Mouse (Mus musculus) liver, embryonic 13.5 days (tissue): ENCODE results near the gene Nos1ap. TPM values are rescaled to one million over a fixed set of nuclear protein-coding genes. Genes with fewer than 3 reads are reported as not detected.

Source experiments
- ATAC-seq: fragments of 200-750 bp; cut with Nextera tagmentation; 2 replicates; pipeline ENCODE4 v1.8.0; 2017; ENCODE audit warnings: low read depth, mild to moderate bottlenecking, moderate number of reproducible peaks, moderate library complexity
- DNase-seq: peaks from one replicate; pipeline ENCODE4 v3.0.0; 2022
- H3K27ac ChIP-seq: fragments of 300-500 bp; sonication (generic); 2 replicates; pipeline ENCODE4 v1.5.1; 2015; ENCODE audit warnings: moderate library complexity, mild to moderate bottlenecking, inconsistent platforms
- H3K27me3 ChIP-seq: fragments of 300-500 bp; sonication (generic); 2 replicates; pipeline ENCODE4 v1.6.1; 2015; ENCODE audit warnings: mild to moderate bottlenecking, inconsistent platforms
- H3K36me3 ChIP-seq: fragments of 300-500 bp; sonication (generic); 2 replicates; pipeline ENCODE4 v1.6.1; 2015; ENCODE audit warnings: mild to moderate bottlenecking, inconsistent platforms
- H3K4me1 ChIP-seq: fragments of 300-500 bp; sonication (generic); replicated peaks from 2 replicates; pipeline ENCODE4 v1.6.1; 2015; ENCODE audit warnings: inconsistent platforms
- H3K4me2 ChIP-seq: fragments of 300-500 bp; sonication (generic); 2 replicates; pipeline ENCODE4 v1.6.1; 2015; ENCODE audit warnings: inconsistent platforms, mild to moderate bottlenecking, moderate library complexity
- H3K4me3 ChIP-seq: fragments of 300-500 bp; sonication (generic); replicated peaks from 2 replicates; pipeline ENCODE4 v1.5.1; 2015; ENCODE audit warnings: mild to moderate bottlenecking, inconsistent platforms
- H3K9ac ChIP-seq: fragments of 300-500 bp; sonication (generic); 2 replicates; pipeline ENCODE4 v1.6.1; 2015; ENCODE audit warnings: mild to moderate bottlenecking, inconsistent platforms
- H3K9me3 ChIP-seq: fragments of 300-500 bp; sonication (generic); replicated peaks from 2 replicates; pipeline ENCODE4 v1.6.1; 2016; ENCODE audit warnings: inconsistent platforms
- WGBS: fragments of 180-500 bp; shearing (Covaris S2); methylation state at CpG from one replicate; pipeline ENCODE4 v1.1.7; 2015; ENCODE audit not compliant: insufficient replicate concordance; 5-methylcytosine and 5-hydroxymethylcytosine counted together
- polyA plus RNA-seq: library from polyadenylated mRNA; unstranded; fragments of >200 nt; fragmentation: Nextera tagmentation; extraction: Ambion mirVana; gene quantifications from 2 replicates; pipeline ENCODE4 v1.2.1, GENCODE M21; 2015

Gene Nos1ap
- polyA plus RNA-seq, 1 experiment from 2014 or later, result 3.7 TPM

GRCm38 (mm10) chr1:170611631-170612030 lies 22.0 kb upstream of the Nos1ap start:
- Histone ChIP-seq H3K9me3 (no peaks in the 10 kb centered on the region), H3K9ac (0 out of 2 replicates have a peak overlapping the region, but pooled peaks have one; percentile 39), H3K4me2 (no peak overlapping the region), H3K4me1 (peaks cover 46% of the 10 kb centered on the region), H3K4me3 (no peak overlapping the region), H3K27me3 (no peaks in the 10 kb centered on the region), H3K36me3 (no peaks in the 10 kb centered on the region), H3K27ac (peak overlapping the region; percentile 96)
- DNase-seq (no peak), ATAC-seq (no peak)
- WGBS, result 74% methylated on average over 3 of the region's 3 CpGs

GRCm38 (mm10) chr1:170610695-170611094 lies 21.0 kb upstream of the Nos1ap start:
- DNase-seq (no peak), ATAC-seq (peak; percentile 62)
- H3K27me3 ChIP-seq, result no peaks in the 10 kb centered on the region
- WGBS, result 36% methylated on average over 3 of the region's 3 CpGs
- H3K27ac ChIP-seq, result peak overlapping the region; percentile 96
- no peaks in the 10 kb centered on the region for H3K9me3 ChIP-seq
- peak overlapping the region; percentile 46 for H3K4me2 ChIP-seq
- H3K4me1 ChIP-seq, result peaks cover 46% of the 10 kb centered on the region
- peak overlapping the region; percentile 39 for H3K9ac ChIP-seq
- H3K36me3 ChIP-seq, result no peaks in the 10 kb centered on the region
- no peak overlapping the region for H3K4me3 ChIP-seq

GRCm38 (mm10) chr1:170610289-170610688 lies 20.6 kb upstream of the Nos1ap start:
- H3K9me3 ChIP-seq, result no peaks in the 10 kb centered on the region
- no peaks in the 10 kb centered on the region for H3K27me3 ChIP-seq
- no peak overlapping the region for H3K4me3 ChIP-seq
- ATAC-seq (peak; percentile 99), DNase-seq (peak; percentile 81)
- H3K27ac ChIP-seq, result peak overlapping the region; percentile 96
- peak overlapping the region; percentile 51 for H3K4me2 ChIP-seq
- H3K9ac ChIP-seq, result peak overlapping the region; percentile 67
- no peaks in the 10 kb centered on the region for H3K36me3 ChIP-seq
- 22% methylated on average over 3 of the region's 3 CpGs for whole genome bisulfite sequencing
- H3K4me1 ChIP-seq, result peaks cover 46% of the 10 kb centered on the region

- Histone ChIP-seq H3K4me2 (peak overlapping the region; percentile 51), H3K27ac (peak overlapping the region; percentile 96), H3K9me3 (no peaks in the 10 kb centered on the region), H3K36me3 (no peaks in the 10 kb centered on the region), H3K9ac (peak overlapping the region; percentile 67), H3K4me3 (no peak overlapping the region), H3K27me3 (no peaks in the 10 kb centered on the region), H3K4me1 (peaks cover 46% of the 10 kb centered on the region)
- ATAC-seq, result peak; percentile 66
- DNase-seq, result no peak
- WGBS, result 29% methylated on average over 7 of the region's 7 CpGs
Measured at GRCm38 (mm10) chr1:170609872-170610271, 20.2 kb upstream of the Nos1ap start.

GRCm38 (mm10) chr1:170608461-170609071 lies 18.9 kb upstream of the Nos1ap start:
- ATAC-seq (no peak), DNase-seq (no peak)
- WGBS, result 68% methylated on average over 3 of the region's 3 CpGs
- no peaks in the 10 kb centered on the region for H3K27me3 ChIP-seq
- H3K9me3 ChIP-seq, result no peaks in the 10 kb centered on the region
- no peak overlapping the region for H3K4me3 ChIP-seq
- peak overlapping the region; percentile 35 for H3K27ac ChIP-seq
- H3K4me1 ChIP-seq, result peaks cover 46% of the 10 kb centered on the region
- H3K36me3 ChIP-seq, result no peaks in the 10 kb centered on the region
- no peak overlapping the region for H3K4me2 ChIP-seq
- peak overlapping the region; percentile 26; the same call in 1 of the 2 replicates for H3K9ac ChIP-seq

GRCm38 (mm10) chr1:170607231-170607917 lies 17.7 kb upstream of the Nos1ap start:
- WGBS, result 85% methylated on average over 8 of the region's 8 CpGs
- ATAC-seq, result no peak

GRCm38 (mm10) chr1:170605228-170606001 lies 15.8 kb upstream of the Nos1ap start:
- no peak overlapping the region for H3K4me3 ChIP-seq
- peaks cover 22% of the 10 kb centered on the region for H3K4me1 ChIP-seq
- H3K9me3 ChIP-seq, result no peaks in the 10 kb centered on the region
- ATAC-seq (no peak), DNase-seq (no peak)
- no peak overlapping the region for H3K27ac ChIP-seq
- H3K4me2 ChIP-seq, result no peak overlapping the region
- H3K27me3 ChIP-seq, result no peaks in the 10 kb centered on the region
- H3K9ac ChIP-seq, result no peak overlapping the region
- WGBS, result 71% methylated on average over 21 of the region's 21 CpGs
- H3K36me3 ChIP-seq, result no peaks in the 10 kb centered on the region

More at GRCm38 (mm10) chr1:170607231-170607917, 17.7 kb upstream of the Nos1ap start:
- DNase-seq, result no peak
- Histone ChIP-seq H3K4me2 (no peak overlapping the region), H3K27ac (0 out of 2 replicates have a peak overlapping the region, but pooled peaks have one; percentile 35), H3K27me3 (no peaks in the 10 kb centered on the region), H3K9me3 (no peaks in the 10 kb centered on the region), H3K9ac (no peak overlapping the region), H3K4me1 (peaks cover 41% of the 10 kb centered on the region), H3K4me3 (no peak overlapping the region), H3K36me3 (no peaks in the 10 kb centered on the region)

- H3K4me3 ChIP-seq, result no peak overlapping the region
- H3K27me3 ChIP-seq, result peaks cover 25% of the 10 kb centered on the region
- H3K4me2 ChIP-seq, result no peak overlapping the region
- DNase-seq, result no peak
- ATAC-seq, result no peak
- no peaks in the 10 kb centered on the region for H3K36me3 ChIP-seq
- peaks cover 3% of the 10 kb centered on the region; the same call in 1 of the 2 replicates for H3K4me1 ChIP-seq
- no peak overlapping the region for H3K9ac ChIP-seq
- WGBS, result 80% methylated on average over 7 of the region's 7 CpGs
- no peaks in the 10 kb centered on the region for H3K9me3 ChIP-seq
- no peak overlapping the region for H3K27ac ChIP-seq
Measured at GRCm38 (mm10) chr1:170594575-170594974, 4.9 kb upstream of the Nos1ap start.

GRCm38 (mm10) chr1:170590531-170590930 lies 870 bp upstream of the Nos1ap start:
- Histone ChIP-seq H3K27me3 (peaks cover 45% of the 10 kb centered on the region), H3K27ac (no peak overlapping the region)
- no peak for DNase-seq

GRCm38 (mm10) chr1:170590041-170590360 lies 340 bp upstream of the Nos1ap start:
- H3K4me2 ChIP-seq, result peak overlapping the region; percentile 96
- peak overlapping the region; percentile 89 for H3K9ac ChIP-seq
- 5% methylated on average over 11 of the region's 11 CpGs for WGBS
- no peaks in the 10 kb centered on the region for H3K9me3 ChIP-seq
- DNase-seq, result no peak
- peak overlapping the region; percentile 74 for H3K4me3 ChIP-seq
- ATAC-seq, result no peak
- no peaks in the 10 kb centered on the region for H3K36me3 ChIP-seq
- peaks cover 21% of the 10 kb centered on the region for H3K4me1 ChIP-seq
- 0 out of 2 replicates have a peak overlapping the region, but pooled peaks have one; percentile 0 for H3K27ac ChIP-seq
- peaks cover 45% of the 10 kb centered on the region for H3K27me3 ChIP-seq

More at GRCm38 (mm10) chr1:170590531-170590930, 870 bp upstream of the Nos1ap start:
- no peak for ATAC-seq
- Histone ChIP-seq H3K9ac (no peak overlapping the region), H3K4me1 (peaks cover 21% of the 10 kb centered on the region), H3K9me3 (no peaks in the 10 kb centered on the region), H3K36me3 (no peaks in the 10 kb centered on the region), H3K4me3 (no peak overlapping the region), H3K4me2 (no peak overlapping the region)
- 40% methylated on average over 4 of the region's 4 CpGs for WGBS

GRCm38 (mm10) chr1:170588879-170589218 lies 812 bp downstream of the Nos1ap start:
- no peak for DNase-seq
- H3K27ac ChIP-seq, result no peak overlapping the region
- 19% methylated on average over 8 of the region's 8 CpGs for WGBS
- H3K27me3 ChIP-seq, result peaks cover 45% of the 10 kb centered on the region
- H3K9me3 ChIP-seq, result no peaks in the 10 kb centered on the region
- H3K36me3 ChIP-seq, result no peaks in the 10 kb centered on the region
- peak overlapping the region; percentile 89 for H3K9ac ChIP-seq
- H3K4me1 ChIP-seq, result peaks cover 21% of the 10 kb centered on the region
- ATAC-seq, result no peak
- peak overlapping the region; percentile 74 for H3K4me3 ChIP-seq
- H3K4me2 ChIP-seq, result peak overlapping the region; percentile 96
